Mouse (Mus musculus) heart, adult 2 months (tissue): ENCODE measurements at regions not wholly inside any gene's neighbourhood (a gene's known extent, or its start where the extent isn't known, plus 50 kb on each side); places are given as distances from the start of the nearest gene placed in this dataset.

Experiments used
- CTCF ChIP-seq: fragments of 200-600 bp; IDR thresholded peaks from 2 replicates; pipeline ENCODE4 v1.8.1; 2022; ENCODE audit warnings: antibody characterized with exemption, mild to moderate bottlenecking, moderate library complexity
- EP300 ChIP-seq: fragments of 200-500 bp; IDR thresholded peaks from 2 replicates; pipeline ENCODE4 v1.6.1; 2011; ENCODE audit warnings: low read depth, low read length, control low read depth; ENCODE audit not compliant: insufficient read depth
- POLR2A ChIP-seq: fragments of 200-500 bp; IDR thresholded peaks from 2 replicates; pipeline ENCODE4 v1.6.1; 2011; ENCODE audit warnings: mild to moderate bottlenecking, low read depth, low read length, control low read depth; ENCODE audit not compliant: insufficient read depth

DNA sequence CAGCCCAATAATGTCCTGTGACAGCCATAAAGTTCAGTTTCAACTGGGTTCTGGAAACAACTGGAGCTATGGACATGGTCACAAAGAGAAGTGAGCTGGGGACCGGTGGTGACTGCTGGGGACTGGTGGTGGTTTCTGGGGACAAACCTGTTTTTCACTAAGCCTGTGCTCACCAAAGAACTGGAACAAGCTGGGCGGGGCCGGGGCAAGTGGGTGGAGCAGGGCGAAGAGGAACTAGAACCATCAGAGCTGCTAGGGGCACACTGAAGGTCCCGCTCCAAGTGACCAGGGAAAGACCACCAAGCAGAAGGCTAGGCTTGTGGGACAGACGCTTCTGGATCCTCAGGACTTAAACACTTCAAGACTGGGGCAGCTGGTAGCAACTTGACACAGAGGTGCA lies 424.7 kb downstream of the Ptpru start:
- TF ChIP-seq CTCF (no peak), POLR2A (no peak), EP300 (no peak)
